Mouse (Mus musculus) stomach, postnatal 0 days (tissue): ENCODE data around the gene Stx4a. TPM values are rescaled to one million over a fixed set of nuclear protein-coding genes. Genes with fewer than 3 reads are reported as not detected.
"Not testable (repeated sequence)": the region's sequence is repeated elsewhere in the genome, so short reads cannot be mapped to it uniquely, and the experiment has no call there.

ENCODE experiments used
- ATAC-seq: fragments of 200-750 bp; cut with Nextera tagmentation; 2 replicates; pipeline ENCODE4 v1.8.0; 2017; ENCODE audit not compliant: low FRiP score, low TSS enrichment
- DNase-seq: peaks from one replicate; pipeline ENCODE4 v3.0.0-alpha.2; 2016; ENCODE audit warnings: low spot score
- H3K27ac ChIP-seq: fragments of 300-500 bp; sonication (generic); replicated peaks from 2 replicates; pipeline ENCODE4 v1.5.1; 2014; ENCODE audit warnings: mild to moderate bottlenecking, control low read depth
- H3K27me3 ChIP-seq: fragments of 300-500 bp; sonication (generic); 2 replicates; pipeline ENCODE4 v1.6.1; 2014; ENCODE audit warnings: low read length; ENCODE audit not compliant: control insufficient read depth, insufficient read depth
- H3K36me3 ChIP-seq: fragments of 300-500 bp; sonication (generic); 2 replicates; pipeline ENCODE4 v1.6.1; 2014; ENCODE audit warnings: low read length, mixed read lengths; ENCODE audit not compliant: control insufficient read depth, insufficient read depth
- H3K4me1 ChIP-seq: fragments of 300-500 bp; sonication (generic); replicated peaks from 2 replicates; pipeline ENCODE4 v1.6.1; 2014; ENCODE audit warnings: antibody characterized with exemption; ENCODE audit not compliant: control insufficient read depth, insufficient read depth
- H3K4me2 ChIP-seq: fragments of 300-500 bp; sonication (generic); replicated peaks from 2 replicates; pipeline ENCODE4 v1.6.1; 2014; ENCODE audit warnings: low read depth, mild to moderate bottlenecking, control low read depth, moderate library complexity
- H3K4me3 ChIP-seq: fragments of 300-500 bp; sonication (generic); 2 replicates; pipeline ENCODE4 v1.5.1; 2014; ENCODE audit warnings: low read depth, low read length, control low read depth
- H3K9ac ChIP-seq: fragments of 300-500 bp; sonication (generic); 2 replicates; pipeline ENCODE4 v1.6.1; 2014; ENCODE audit warnings: mild to moderate bottlenecking, low read length, control low read depth, mixed read lengths
- H3K9me3 ChIP-seq: fragments of 300-500 bp; sonication (generic); 2 replicates; pipeline ENCODE4 v1.6.1; 2016; ENCODE audit warnings: low read length; ENCODE audit not compliant: control insufficient read depth
- CTCF ChIP-seq: IDR thresholded peaks from 2 replicates; pipeline ENCODE4 v1.5.1; 2016; ENCODE audit warnings: antibody characterized with exemption, low read depth, mild to moderate bottlenecking, moderate library complexity
- EP300 ChIP-seq: optimal IDR thresholded peaks from 2 replicates; pipeline ENCODE3; 2016; ENCODE audit warnings: antibody characterized with exemption
- WGBS: fragments of 180-500 bp; shearing (Covaris S2); extraction: QIAGEN DNeasy Blood & Tissue Kit; methylation state at CpG from one replicate; pipeline ENCODE4 v1.1.7; 2014; 5-methylcytosine and 5-hydroxymethylcytosine counted together
- polyA plus RNA-seq: library from polyadenylated mRNA; unstranded; fragments of >200 nt; fragmentation: Nextera tagmentation; extraction: Ambion mirVana; gene quantifications from 2 replicates; pipeline ENCODE4 v1.2.1, GENCODE M21; 2015

The Stx4a gene
- polyA plus RNA-seq, 1 experiment from 2014 or later: 28.4 TPM

- no peak for ATAC-seq
- TF ChIP-seq EP300 (no peak), CTCF (no peak)
- WGBS: 86% methylated on average over 8 of the region's 8 CpGs
- H3K9me3 ChIP-seq: no peaks in the 10 kb centered on the region
- DNase-seq: no peak
- no peaks in the 10 kb centered on the region for H3K4me1 ChIP-seq
- peaks cover 14% of the 10 kb centered on the region; the same call in 1 of the 2 replicates for H3K36me3 ChIP-seq
- H3K9ac ChIP-seq: no peak overlapping the region
- no peaks in the 10 kb centered on the region for H3K27me3 ChIP-seq
- no peak overlapping the region for H3K27ac ChIP-seq
- H3K4me3 ChIP-seq: no peak overlapping the region
- no peak overlapping the region for H3K4me2 ChIP-seq
Measured at GRCm38 (mm10) chr7:127887191-127887590, 63.1 kb downstream of the Stx4a start.

- Histone ChIP-seq H3K36me3 (peaks cover 12% of the 10 kb centered on the region; the same call in 1 of the 2 replicates), H3K27me3 (no peaks in the 10 kb centered on the region), H3K27ac (no peak overlapping the region), H3K4me2 (no peak overlapping the region), H3K9ac (no peak overlapping the region), H3K4me1 (no peaks in the 10 kb centered on the region), H3K4me3 (no peak overlapping the region), H3K9me3 (no peaks in the 10 kb centered on the region)
- 75% methylated on average over 3 of the region's 3 CpGs for WGBS
- no peak for TF ChIP-seq EP300
- no peak for TF ChIP-seq CTCF
- ATAC-seq (no peak), DNase-seq (no peak)
Measured at GRCm38 (mm10) chr7:127887781-127888180, 63.7 kb downstream of the Stx4a start.

- TF ChIP-seq CTCF (no peak), EP300 (no peak)
- Histone ChIP-seq H3K4me2 (no peak overlapping the region), H3K9ac (no peak overlapping the region), H3K9me3 (no peaks in the 10 kb centered on the region), H3K27me3 (no peaks in the 10 kb centered on the region), H3K36me3 (peaks cover 9% of the 10 kb centered on the region; the same call in 1 of the 2 replicates), H3K27ac (no peak overlapping the region), H3K4me1 (no peaks in the 10 kb centered on the region), H3K4me3 (no peak overlapping the region)
- ATAC-seq (no peak), DNase-seq (no peak)
- WGBS: 62% methylated on average over 3 of the region's 3 CpGs
Measured at GRCm38 (mm10) chr7:127888821-127889220, 64.7 kb downstream of the Stx4a start.

GRCm38 (mm10) chr7:127890798-127891197 is 66.7 kb downstream of the Stx4a start, which contains the start of gene Prss53:
Gene Prss53, minus strand, starts transcription at chr7:127890970.
- H3K4me3 ChIP-seq: no peak within 1 kb of the TSS
- DNase-seq: peak; percentile 79
- H3K27ac ChIP-seq: no peak within 1 kb of the TSS
- H3K4me1 ChIP-seq: no peaks in the 10 kb centered on the region
- peaks cover 7% of the 10 kb centered on the region; the same call in 1 of the 2 replicates for H3K36me3 ChIP-seq
- H3K9me3 ChIP-seq: no peaks in the 10 kb centered on the region
- no peak within 1 kb of the TSS for H3K4me2 ChIP-seq
- WGBS: 24% methylated on average over 4 of the region's 4 CpGs
- TF ChIP-seq CTCF (no peak), EP300 (no peak)
- no peaks in the 10 kb centered on the region for H3K27me3 ChIP-seq
- H3K9ac ChIP-seq: no peak within 1 kb of the TSS
- no peak for ATAC-seq

- Histone ChIP-seq H3K4me1 (no peaks in the 10 kb centered on the region), H3K36me3 (no peaks in the 10 kb centered on the region; the same call in 1 of the 2 replicates), H3K9me3 (no peaks in the 10 kb centered on the region), H3K9ac (peak overlapping the region; percentile 70; the same call in 1 of the 2 replicates), H3K27ac (no peak overlapping the region), H3K4me2 (peak overlapping the region; percentile 79), H3K27me3 (no peaks in the 10 kb centered on the region), H3K4me3 (peak overlapping the region; percentile 59; the same call in 1 of the 2 replicates)
- DNase-seq (peak; percentile 41), ATAC-seq (no peak)
- TF ChIP-seq CTCF (peak; percentile 29; the same call in 1 of the 2 replicates), EP300 (no peak)
- WGBS: 56% methylated on average over 5 of the region's 5 CpGs
Measured at GRCm38 (mm10) chr7:127894480-127894879, 70.4 kb downstream of the Stx4a start.

GRCm38 (mm10) chr7:127895442-127895841 is 71.3 kb downstream of the Stx4a start, which contains the start of the genes Gm21974 and Vkorc1:
Gene Gm21974, minus strand, starts transcription at chr7:127895454.
Gene Vkorc1, minus strand, starts transcription at chr7:127895617.
- Histone ChIP-seq H3K4me3 (peak within 1 kb of the TSS; percentile 59), H3K4me2 (peak within 1 kb of the TSS; percentile 79), H3K27me3 (no peaks in the 10 kb centered on the region), H3K4me1 (no peaks in the 10 kb centered on the region), H3K9me3 (no peaks in the 10 kb centered on the region), H3K36me3 (no peaks in the 10 kb centered on the region; the same call in 1 of the 2 replicates), H3K9ac (peak within 1 kb of the TSS; percentile 70), H3K27ac (peak within 1 kb of the TSS; percentile 72)
- under 1% methylated on average over 26 of the region's 26 CpGs for WGBS
- DNase-seq (peak; percentile 98), ATAC-seq (peak; percentile 96)
- TF ChIP-seq EP300 (no peak), CTCF (peak; percentile 69)

- 60% methylated on average over 7 of the region's 7 CpGs for WGBS
- H3K36me3 ChIP-seq, H3K27me3 ChIP-seq, H3K4me1 ChIP-seq, H3K9ac ChIP-seq, H3K9me3 ChIP-seq, H3K27ac ChIP-seq, H3K4me2 ChIP-seq, DNase-seq: not testable (repeated sequence)
- 0 out of 2 replicates have a peak, but pooled peaks have one; percentile 0 for ATAC-seq
- peak overlapping the region; percentile 59; the same call in 1 of the 2 replicates for H3K4me3 ChIP-seq
Measured at GRCm38 (mm10) chr7:127895891-127896290, 71.8 kb downstream of the Stx4a start.
